Mouse (Mus musculus): ENCODE data around the gene Urb2.

GRCm38 (mm10) chr8:124007829-124008228 lies 13.5 kb upstream of the Urb2 start:
- TF ChIP-seq CTCF (IDR thresholded peaks at IDR 0.05; ENCODE audit: low read depth, low read length) (no peak), POLR2AphosphoS5 (IDR thresholded peaks at IDR 0.05; ENCODE audit: insufficient replicate concordance, low read depth, low read length) (no peak), TAL1 (conservative IDR thresholded peaks at IDR 0.05; ENCODE audit: low read depth, low read length) (no peak), GATA2 (IDR thresholded peaks at IDR 0.05; ENCODE audit: borderline replicate concordance, low read depth, low read length) (no peak)

All from G1E (cell line).